Mouse (Mus musculus) limb, embryonic 11.5 days (tissue): Measurements from ENCODE around the gene Cirbp. TPM values are rescaled to one million over a fixed set of nuclear protein-coding genes. Genes with fewer than 3 reads are reported as not detected.
A peak's percentile ranks its signal among the peaks of the same experiment; 100 is the strongest.
"Not testable (repeated sequence)": the region's sequence is repeated elsewhere in the genome, so short reads cannot be mapped to it uniquely, and the experiment has no call there.

Experiments used
- ATAC-seq: fragments of 200-750 bp; cut with Nextera tagmentation; 2 replicates; pipeline ENCODE4 v1.8.0; 2017; ENCODE audit warnings: low read depth; ENCODE audit not compliant: insufficient number of reproducible peaks, low FRiP score, low TSS enrichment
- DNase-seq: peaks from one replicate; pipeline ENCODE4 v3.0.0-alpha.2; 2015; ENCODE audit warnings: low spot score
- H3K27ac ChIP-seq: fragments of 300-500 bp; sonication (generic); replicated peaks from 2 replicates; pipeline ENCODE4 v1.5.1; 2014; ENCODE audit warnings: low read depth, mild to moderate bottlenecking, low read length
- H3K27me3 ChIP-seq: fragments of 300-500 bp; sonication (generic); 2 replicates; pipeline ENCODE4 v1.6.1; 2014; ENCODE audit warnings: mild to moderate bottlenecking, low read length, mixed read lengths; ENCODE audit not compliant: control insufficient read depth, insufficient read depth
- H3K36me3 ChIP-seq: fragments of 300-500 bp; sonication (generic); 2 replicates; pipeline ENCODE4 v1.6.1; 2014; ENCODE audit warnings: mild to moderate bottlenecking, low read length, moderate library complexity, mixed read lengths; ENCODE audit not compliant: control insufficient read depth, insufficient read depth
- H3K4me1 ChIP-seq: fragments of 300-500 bp; sonication (generic); 2 replicates; pipeline ENCODE4 v1.6.1; 2014; ENCODE audit warnings: low read length, mixed read lengths; ENCODE audit not compliant: control insufficient read depth, insufficient read depth
- H3K4me2 ChIP-seq: fragments of 300-500 bp; sonication (generic); 2 replicates; pipeline ENCODE4 v1.6.1; 2014; ENCODE audit warnings: low read depth, mild to moderate bottlenecking, moderate library complexity; ENCODE audit not compliant: severe bottlenecking
- H3K4me3 ChIP-seq: fragments of 300-500 bp; sonication (generic); 2 replicates; pipeline ENCODE4 v1.5.1; 2014; ENCODE audit warnings: low read depth, low read length
- H3K9ac ChIP-seq: fragments of 300-500 bp; sonication (generic); 2 replicates; pipeline ENCODE4 v1.6.1; 2014; ENCODE audit warnings: mild to moderate bottlenecking, low read length
- H3K9me3 ChIP-seq: fragments of 300-500 bp; sonication (generic); 2 replicates; pipeline ENCODE4 v1.6.1; 2016; ENCODE audit warnings: low read length; ENCODE audit not compliant: control insufficient read depth
- WGBS: fragments of 180-500 bp; shearing (Covaris S2); extraction: QIAGEN DNeasy Blood & Tissue Kit; methylation state at CpG from one replicate; pipeline ENCODE4 v1.1.7; 2014; 5-methylcytosine and 5-hydroxymethylcytosine counted together
- polyA plus RNA-seq: library from polyadenylated mRNA; unstranded; fragments of >200 nt; fragmentation: Nextera tagmentation; extraction: Ambion mirVana; gene quantifications from 2 replicates; pipeline ENCODE4 v1.2.1, GENCODE M21; 2014

Gene Cirbp
- polyA plus RNA-seq, 1 experiment from 2014 or later, result 68.1 TPM

DNA sequence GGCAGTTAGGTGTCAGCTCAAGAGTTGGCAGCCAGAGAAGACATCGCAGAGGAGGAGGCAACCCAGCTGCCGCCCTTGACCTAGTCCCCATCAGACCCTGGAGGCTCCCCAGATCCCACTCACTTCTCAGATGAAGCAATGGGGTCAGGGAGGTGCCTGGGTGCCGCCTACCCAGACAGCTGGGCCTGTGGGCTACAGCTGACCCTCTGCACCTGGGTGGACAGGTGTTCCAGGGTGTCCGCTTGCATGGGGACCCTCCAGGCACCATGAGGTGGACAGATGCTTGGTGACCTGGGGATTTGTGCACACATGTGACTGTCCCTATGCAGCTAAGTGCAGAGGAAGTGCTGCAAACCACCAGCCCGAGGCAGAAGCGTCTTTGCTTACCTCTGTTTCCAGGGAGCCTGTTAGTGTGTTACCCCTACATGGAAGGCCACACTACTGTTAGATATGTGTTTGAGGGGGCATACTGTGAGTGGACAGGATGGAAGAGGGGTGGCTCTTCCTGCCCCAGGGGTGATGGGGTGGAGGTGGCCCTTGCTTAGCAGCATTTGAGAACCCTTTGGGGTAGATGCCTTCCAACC is 3.0 kb upstream of the Cirbp start:
- no peak overlapping the region for H3K4me3 ChIP-seq
- no peaks in the 10 kb centered on the region for H3K27me3 ChIP-seq
- WGBS, result 68% methylated on average over 6 of the region's 6 CpGs
- DNase-seq (no peak), ATAC-seq (no peak)
- no peaks in the 10 kb centered on the region; the same call in 1 of the 2 replicates for H3K36me3 ChIP-seq
- peak overlapping the region; percentile 13; the same call in 1 of the 2 replicates for H3K4me2 ChIP-seq
- H3K9me3 ChIP-seq, result no peaks in the 10 kb centered on the region
- no peak overlapping the region; the same call in 1 of the 2 replicates for H3K27ac ChIP-seq
- peaks cover 54% of the 10 kb centered on the region for H3K4me1 ChIP-seq
- no peak overlapping the region for H3K9ac ChIP-seq

DNA sequence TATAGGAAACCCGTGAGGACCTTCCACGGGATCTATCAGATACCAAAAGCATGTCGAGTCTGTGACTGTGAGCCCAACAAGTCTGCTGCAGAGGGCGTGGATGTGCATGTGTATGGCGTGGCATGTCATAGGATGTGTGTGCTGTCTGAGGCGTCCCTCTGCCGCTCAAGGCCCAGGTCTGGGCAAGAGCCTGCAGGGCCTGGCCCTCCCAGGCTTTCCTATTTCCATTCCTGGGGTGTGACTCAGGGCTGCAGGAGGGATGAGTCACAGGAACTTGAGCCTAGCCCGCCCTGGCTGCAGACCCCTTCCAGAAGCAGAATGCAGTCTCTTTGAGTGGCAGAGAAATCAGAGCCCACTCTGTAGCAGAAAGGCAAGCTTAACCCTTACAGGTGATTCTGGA is 2.1 kb upstream of the Cirbp start:
- WGBS, result 74% methylated on average over 8 of the region's 8 CpGs
- ATAC-seq (no peak), DNase-seq (no peak)
- H3K4me3 ChIP-seq, result no peak overlapping the region
- H3K27ac ChIP-seq, result no peak overlapping the region
- no peaks in the 10 kb centered on the region for H3K27me3 ChIP-seq
- no peak overlapping the region for H3K4me2 ChIP-seq
- H3K9ac ChIP-seq, result no peak overlapping the region
- no peaks in the 10 kb centered on the region for H3K9me3 ChIP-seq
- H3K36me3 ChIP-seq, result no peaks in the 10 kb centered on the region
- H3K4me1 ChIP-seq, result peaks cover 51% of the 10 kb centered on the region

GRCm38 (mm10) chr10:80164161-80164997 is 1.4 kb upstream of the Cirbp start:
- DNase-seq, result no peak
- no peak for ATAC-seq
- 7% methylated on average over 44 of the region's 44 CpGs for WGBS
- Histone ChIP-seq H3K4me1 (peaks cover 51% of the 10 kb centered on the region), H3K27ac (no peak overlapping the region), H3K9ac (peak overlapping the region; percentile 32; the same call in 1 of the 2 replicates), H3K9me3 (no peaks in the 10 kb centered on the region), H3K4me2 (peak overlapping the region; percentile 83), H3K27me3 (no peaks in the 10 kb centered on the region), H3K36me3 (no peaks in the 10 kb centered on the region), H3K4me3 (peak overlapping the region; percentile 34)

DNA sequence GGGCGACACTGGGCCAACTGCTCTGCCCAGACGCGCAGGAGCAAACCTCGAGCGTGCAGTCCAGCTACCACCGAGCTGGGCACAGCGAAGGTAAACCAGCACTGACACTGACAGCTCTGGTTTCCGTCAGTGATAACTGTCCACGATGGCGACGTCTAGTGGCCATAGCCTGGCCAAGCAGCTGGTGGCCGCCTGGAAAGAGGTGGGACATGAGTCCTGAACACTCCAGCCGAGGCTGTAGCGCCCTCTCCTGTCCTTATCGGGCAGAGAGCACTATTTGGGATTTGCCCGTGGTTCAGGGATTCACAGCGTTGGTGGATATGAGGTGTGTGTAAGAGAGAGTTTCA is 814 bp upstream of the Cirbp start:
- peaks cover 50% of the 10 kb centered on the region for H3K4me1 ChIP-seq
- H3K27ac ChIP-seq, result no peak overlapping the region
- H3K9me3 ChIP-seq, result no peaks in the 10 kb centered on the region
- H3K4me2 ChIP-seq, result peak overlapping the region; percentile 83
- ATAC-seq, result 0 out of 2 replicates have a peak, but pooled peaks have one; percentile 2
- peak overlapping the region; percentile 32; the same call in 1 of the 2 replicates for H3K9ac ChIP-seq
- peak overlapping the region; percentile 34 for H3K4me3 ChIP-seq
- DNase-seq, result peak; percentile 99
- H3K27me3 ChIP-seq, result no peaks in the 10 kb centered on the region
- H3K36me3 ChIP-seq, result peaks cover 3% of the 10 kb centered on the region; the same call in 1 of the 2 replicates
- under 1% methylated on average over 17 of the region's 17 CpGs for WGBS

DNA sequence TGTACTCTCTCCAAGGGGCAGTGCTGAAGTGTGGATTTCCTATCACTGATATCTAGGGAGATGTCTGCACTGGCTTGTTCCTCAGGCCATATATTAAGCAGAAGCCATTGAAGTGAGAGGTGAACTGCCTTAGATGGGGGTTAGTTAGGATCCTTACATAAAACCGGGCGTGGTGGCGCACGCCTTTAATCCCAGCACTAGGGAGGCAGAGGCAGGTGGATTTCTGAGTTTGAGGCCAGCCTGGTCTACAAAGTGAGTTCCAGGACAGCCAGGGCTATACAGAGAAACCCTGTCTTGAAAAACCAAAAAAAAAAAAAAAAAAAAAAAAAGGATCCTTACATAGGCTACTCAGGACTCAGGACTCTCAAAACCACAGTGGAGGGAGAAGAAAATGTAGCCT is 351 bp downstream of the Cirbp start:
- peaks cover 42% of the 10 kb centered on the region for H3K4me1 ChIP-seq
- peaks cover 13% of the 10 kb centered on the region; the same call in 1 of the 2 replicates for H3K36me3 ChIP-seq
- not testable (repeated sequence) for ATAC-seq, H3K9me3 ChIP-seq, H3K27me3 ChIP-seq, H3K9ac ChIP-seq, DNase-seq, H3K4me3 ChIP-seq, H3K27ac ChIP-seq, H3K4me2 ChIP-seq
- WGBS, result 74% methylated on average over 4 of the region's 4 CpGs

- peaks cover 19% of the 10 kb centered on the region for H3K36me3 ChIP-seq
- H3K4me2 ChIP-seq, result peak overlapping the region; percentile 85
- ATAC-seq (peak; percentile 89), DNase-seq (peak; percentile 99)
- H3K9me3 ChIP-seq, result no peaks in the 10 kb centered on the region
- H3K4me3 ChIP-seq, result peak overlapping the region; percentile 92
- peaks cover 39% of the 10 kb centered on the region for H3K4me1 ChIP-seq
- H3K9ac ChIP-seq, result peak overlapping the region; percentile 99
- 1% methylated on average over 46 of the region's 55 CpGs for WGBS
- peak overlapping the region; percentile 99 for H3K27ac ChIP-seq
- no peaks in the 10 kb centered on the region for H3K27me3 ChIP-seq
Observed at GRCm38 (mm10) chr10:80167460-80168037, 1.8 kb downstream of the Cirbp start.

GRCm38 (mm10) chr10:80168038-80168661 is 2.4 kb downstream of the Cirbp start:
- no peaks in the 10 kb centered on the region for H3K9me3 ChIP-seq
- H3K4me2 ChIP-seq, result peak overlapping the region; percentile 85
- peaks cover 19% of the 10 kb centered on the region for H3K36me3 ChIP-seq
- peak overlapping the region; percentile 99 for H3K27ac ChIP-seq
- H3K4me3 ChIP-seq, result peak overlapping the region; percentile 92
- peaks cover 34% of the 10 kb centered on the region for H3K4me1 ChIP-seq
- no peaks in the 10 kb centered on the region for H3K27me3 ChIP-seq
- DNase-seq, result peak; percentile 97
- H3K9ac ChIP-seq, result peak overlapping the region; percentile 99
- under 1% methylated on average over 48 of the region's 48 CpGs for WGBS
- peak; percentile 52 for ATAC-seq

GRCm38 (mm10) chr10:80169070-80169469 is 3.3 kb downstream of the Cirbp start:
- WGBS, result 79% methylated on average over 1 of the region's 1 CpGs
- ATAC-seq (no peak), DNase-seq (no peak)
- Histone ChIP-seq H3K27me3 (no peaks in the 10 kb centered on the region), H3K9ac (no peak overlapping the region; the same call in 1 of the 2 replicates), H3K9me3 (no peaks in the 10 kb centered on the region), H3K4me3 (peak overlapping the region; percentile 92; the same call in 1 of the 2 replicates), H3K36me3 (peaks cover 19% of the 10 kb centered on the region), H3K27ac (no peak overlapping the region), H3K4me1 (peaks cover 32% of the 10 kb centered on the region), H3K4me2 (peak overlapping the region; percentile 85)
